In genomic region chr11:98492959-98493358, GRCm38 (mm10) we compare ENCODE assay signal across 15 mouse cellular contexts. TPM values are rescaled to one million over a fixed set of nuclear protein-coding genes. Genes with fewer than 3 reads are reported as not detected.
DNase-seq lines count a peak whose midpoint lies in the region; ATAC-seq and TF ChIP-seq lines count a peak whose summit lies in the region.
"Had no signal": no experiment of that assay in that cellular context is flagged by ENCODE, and none has a peak within 500 bp of the region (broad histone marks: within the 10 kb centered on the region; RNA-seq: fewer than 3 reads in every experiment).

No protein-coding gene starts in this region.

- ATAC-seq in liver, postnatal 0 days: peak; percentile 54; the same call in 1 of the 2 replicates
- ATAC-seq in liver, embryonic 11.5 days (replicated peaks; ENCODE audit: low FRiP score): no peak
- ATAC-seq: forebrain, embryonic 14.5 days had no signal

- H3K4me1 ChIP-seq in liver, postnatal 0 days (ENCODE audit: insufficient read depth): peaks cover 2% of the 10 kb centered on the region; the same call in 1 of the 2 replicates
- no peaks in the 10 kb centered on the region for H3K4me1 ChIP-seq in liver, embryonic 11.5 days (replicated peaks; ENCODE audit: control insufficient read depth, insufficient read depth, low read length)
- H3K4me1 ChIP-seq in limb, embryonic 10.5 days: peaks cover 30% of the 10 kb centered on the region

- no peak for TF ChIP-seq EP300 in liver, postnatal 0 days (IDR thresholded peaks at IDR 0.05; ENCODE audit: low read depth)

- no peak overlapping the region for H3K4me2 ChIP-seq in liver, postnatal 0 days (ENCODE audit: low read depth, low read length)
- no peak overlapping the region for H3K4me2 ChIP-seq in liver, embryonic 11.5 days
- H3K4me2 ChIP-seq: neural tube, embryonic 12.5 days had no signal

- 26% methylated on average over 7 of the region's 7 CpGs for WGBS in liver, postnatal 0 days (ENCODE audit: insufficient replicate concordance)
- WGBS in liver, embryonic 11.5 days: 29% methylated on average over 7 of the region's 7 CpGs
- WGBS in limb, embryonic 10.5 days: 22% methylated on average over 7 of the region's 7 CpGs

- no peak for TF ChIP-seq CTCF in liver, postnatal 0 days (IDR thresholded peaks at IDR 0.05; ENCODE audit: low read depth)

- H3K9me3 ChIP-seq in liver, postnatal 0 days (ENCODE audit: low read length): no peaks in the 10 kb centered on the region
- H3K9me3 ChIP-seq in liver, embryonic 11.5 days (ENCODE audit: control insufficient read depth, low read length): no peaks in the 10 kb centered on the region
- no peaks in the 10 kb centered on the region for H3K9me3 ChIP-seq in limb, embryonic 10.5 days (replicated peaks)
- H3K9me3 ChIP-seq: neural tube, embryonic 12.5 days had no signal

- no peaks in the 10 kb centered on the region for H3K36me3 ChIP-seq in liver, postnatal 0 days (replicated peaks; ENCODE audit: insufficient read depth, low read length)
- H3K36me3 ChIP-seq in liver, embryonic 11.5 days (ENCODE audit: control insufficient read depth, insufficient read depth, low read length): no peaks in the 10 kb centered on the region
- H3K36me3 ChIP-seq in limb, embryonic 10.5 days: no peaks in the 10 kb centered on the region
- H3K36me3 ChIP-seq: neural tube, embryonic 12.5 days had no signal

- H3K4me3 ChIP-seq in liver, postnatal 0 days (ENCODE audit: low read depth, low read length): no peak overlapping the region
- no peak overlapping the region for H3K4me3 ChIP-seq in liver, embryonic 11.5 days (ENCODE audit: low read depth, low read length)
- H3K4me3 ChIP-seq in limb, embryonic 10.5 days: no peak overlapping the region
- H3K4me3 ChIP-seq: layer of hippocampus, adult 2 months; neural tube, embryonic 12.5 days had no signal

- H3K9ac ChIP-seq in liver, postnatal 0 days (replicated peaks): no peak overlapping the region
- H3K9ac ChIP-seq in liver, embryonic 11.5 days (ENCODE audit: low read depth, low read length): no peak overlapping the region
- H3K9ac ChIP-seq: neural tube, embryonic 12.5 days had no signal

- intact Hi-C loops in left cerebral cortex, postnatal 25 days (cut with DNase I): no loop called here

- H3K27me3 ChIP-seq in liver, postnatal 0 days (ENCODE audit: insufficient read depth, low read length): no peaks in the 10 kb centered on the region
- no peaks in the 10 kb centered on the region; the same call in 1 of the 2 replicates for H3K27me3 ChIP-seq in liver, embryonic 11.5 days (replicated peaks; ENCODE audit: control insufficient read depth, insufficient read depth, low read length)
- peaks cover 13% of the 10 kb centered on the region for H3K27me3 ChIP-seq in limb, embryonic 10.5 days (ENCODE audit: low read depth, poor library complexity, severe bottlenecking)
- H3K27me3 ChIP-seq: neural tube, embryonic 12.5 days had no signal

- DNase-seq in liver, postnatal 0 days: peak; percentile 29
- no peak for DNase-seq in liver, embryonic 11.5 days (ENCODE audit: low spot score)
- peak; percentile 55 for DNase-seq in T-cell, adult 2 months (ENCODE audit: low spot score)
- DNase-seq in limb, embryonic 10.5 days (ENCODE audit: low spot score): no peak
- peak; percentile 48 for DNase-seq in thymus, postnatal 0 days (ENCODE audit: low spot score)
- no peak for DNase-seq in left cerebral cortex, postnatal 25 days (ENCODE audit: low spot score in 2 of 2)
- DNase-seq in cerebellum, postnatal 14 days: no peak
- no peak for DNase-seq in right cerebral cortex, postnatal 4 days
- DNase-seq: lung, postnatal 36 days had no signal

- H3K27ac ChIP-seq in liver, postnatal 0 days (ENCODE audit: low read depth): peak overlapping the region; percentile 50
- no peak overlapping the region for H3K27ac ChIP-seq in liver, embryonic 11.5 days (ENCODE audit: low read depth, low read length)
- H3K27ac ChIP-seq in limb, embryonic 10.5 days: peak overlapping the region; percentile 37; the same call in 1 of the 2 replicates
- H3K27ac ChIP-seq: layer of hippocampus, adult 2 months; neural tube, embryonic 12.5 days had no signal

RNA-seq across cellular contexts. Expression of gene Grb7, which starts 46.8 kb away (rescaled TPM):
- polyA plus RNA-seq in liver, postnatal 0 days (2015; fragmentation: Nextera tagmentation; extraction: Ambion mirVana): 31.4 and 37.2 TPM in 2 replicates
- 33.2 and 34.1 TPM in 2 replicates for polyA plus RNA-seq in liver, embryonic 11.5 days (2014; fragmentation: Nextera tagmentation; extraction: Ambion mirVana)
- polyA plus RNA-seq in limb, embryonic 10.5 days (2016; fragmentation: Nextera tagmentation; extraction: Ambion mirVana): 6.4 and 9.5 TPM in 2 replicates
- polyA plus RNA-seq in thymus, postnatal 0 days (2015; fragmentation: Nextera tagmentation; extraction: Ambion mirVana): 3.7 and 4.5 TPM in 2 replicates
- total RNA-seq in left cerebral cortex, postnatal 25 days (2021): 1 to 10 TPM; 2.4 to 2.7 TPM
- total RNA-seq: common myeloid progenitor, adult 5-6 weeks had no signal

RNA-seq across cellular contexts. Expression of gene Ikzf3, which starts 52.9 kb away (rescaled TPM):
- 1.2 and 1.3 TPM in 2 replicates for polyA plus RNA-seq in liver, postnatal 0 days (2015; fragmentation: Nextera tagmentation; extraction: Ambion mirVana)
- polyA plus RNA-seq in liver, embryonic 11.5 days (2014; fragmentation: Nextera tagmentation; extraction: Ambion mirVana): 0.04 and 0.32 TPM in 2 replicates
- not detected in 2 replicates for polyA plus RNA-seq in limb, embryonic 10.5 days (2016; fragmentation: Nextera tagmentation; extraction: Ambion mirVana)
- polyA plus RNA-seq in thymus, postnatal 0 days (2015; fragmentation: Nextera tagmentation; extraction: Ambion mirVana): 42.6 and 59.5 TPM in 2 replicates
- under 1 TPM in 1 of 2 experiments, not detected in 1; 0.78 TPM for total RNA-seq in left cerebral cortex, postnatal 25 days (2021)
- total RNA-seq: common myeloid progenitor, adult 5-6 weeks had no signal
- polyA plus RNA-seq: forebrain, embryonic 14.5 days had no signal

RNA-seq across cellular contexts. Expression of gene Mien1, which starts 54.2 kb away (rescaled TPM):
- polyA plus RNA-seq in liver, postnatal 0 days (2015; fragmentation: Nextera tagmentation; extraction: Ambion mirVana): 83.8 and 89.4 TPM in 2 replicates
- 99.4 and 100 TPM in 2 replicates for polyA plus RNA-seq in liver, embryonic 11.5 days (2014; fragmentation: Nextera tagmentation; extraction: Ambion mirVana)
- polyA plus RNA-seq in limb, embryonic 10.5 days (2016; fragmentation: Nextera tagmentation; extraction: Ambion mirVana): 76.8 and 81.3 TPM in 2 replicates
- 227 and 241 TPM in 2 replicates for polyA plus RNA-seq in thymus, postnatal 0 days (2015; fragmentation: Nextera tagmentation; extraction: Ambion mirVana)
- total RNA-seq in left cerebral cortex, postnatal 25 days (2021): 100 to 1,000 TPM; 119 to 120 TPM

RNA-seq across cellular contexts. Expression of gene Zpbp2, which starts 57.9 kb away (rescaled TPM):
- polyA plus RNA-seq in liver, postnatal 0 days (2015; fragmentation: Nextera tagmentation; extraction: Ambion mirVana): 0.65 and 1.1 TPM in 2 replicates
- 0.40 and 0.42 TPM in 2 replicates for polyA plus RNA-seq in liver, embryonic 11.5 days (2014; fragmentation: Nextera tagmentation; extraction: Ambion mirVana)
- 0.14 TPM in 1 of 2 replicates, not detected in the other for polyA plus RNA-seq in limb, embryonic 10.5 days (2016; fragmentation: Nextera tagmentation; extraction: Ambion mirVana)
- polyA plus RNA-seq in thymus, postnatal 0 days (2015; fragmentation: Nextera tagmentation; extraction: Ambion mirVana): 2.3 and 2.4 TPM in 2 replicates
- total RNA-seq in left cerebral cortex, postnatal 25 days (2021): not detected
- total RNA-seq: layer of hippocampus, adult 2 months had no signal
- polyA plus RNA-seq: forebrain, embryonic 14.5 days; hindbrain, embryonic 11.5 days; liver, adult 2 months; neural tube, embryonic 12.5 days had no signal

Comparison
In these comparisons a context has a peak if more than half of its experiments do, and no peak if none do; other contexts are left out.
1. DNase-seq: peak in liver, postnatal 0 days (single experiment), T-cell, adult 2 months (single experiment) and thymus, postnatal 0 days (single experiment); none in liver, embryonic 11.5 days (single experiment), limb, embryonic 10.5 days (single experiment), left cerebral cortex, postnatal 25 days (0 of 2), cerebellum, postnatal 14 days (0 of 2) and right cerebral cortex, postnatal 4 days (single experiment).
2. RNA of gene Ikzf3, which starts 52.9 kb away (polyA plus RNA-seq): 42.6 to 59.5 TPM in thymus, postnatal 0 days; 1.2 to 1.3 TPM in liver, postnatal 0 days, 0.04 to 0.32 TPM in liver, embryonic 11.5 days and not detected in limb, embryonic 10.5 days; every median in the first group is over 10 times any median in the second.